Mouse (Mus musculus): ENCODE data around the gene Sgk1. TPM values are rescaled to one million over a fixed set of nuclear protein-coding genes. Genes with fewer than 3 reads are reported as not detected.

Gene Sgk1
- polyA plus RNA-seq, 1 experiment, result 31.4 TPM

- DNase-seq (ENCODE audit: low read depth, low spot score), result no peak
- 69% methylated on average over 9 of the region's 9 CpGs for WGBS
Measured at GRCm38 (mm10) chr10:21910334-21910733, 28.4 kb downstream of the Sgk1 start.

- DNase-seq (ENCODE audit: low read depth, low spot score), result no peak
- 75% methylated on average over 10 of the region's 10 CpGs for WGBS
Measured at GRCm38 (mm10) chr10:21911303-21911947, 29.4 kb downstream of the Sgk1 start.

- no peak for DNase-seq (ENCODE audit: low read depth, low spot score)
- 45% methylated on average over 1 of the region's 1 CpGs for WGBS
Measured at GRCm38 (mm10) chr10:21914751-21915150, 32.8 kb downstream of the Sgk1 start.

GRCm38 (mm10) chr10:21916301-21917071 is 34.5 kb downstream of the Sgk1 start:
- 83% methylated on average over 11 of the region's 11 CpGs for WGBS
- no peak for DNase-seq (ENCODE audit: low read depth, low spot score)

GRCm38 (mm10) chr10:21918016-21918749 is 36.2 kb downstream of the Sgk1 start:
- DNase-seq (ENCODE audit: low read depth, low spot score), result no peak
- WGBS, result 89% methylated on average over 6 of the region's 6 CpGs

- WGBS, result 86% methylated on average over 7 of the region's 7 CpGs
- no peak for DNase-seq (ENCODE audit: low read depth, low spot score)
Measured at GRCm38 (mm10) chr10:21918750-21919145, 36.8 kb downstream of the Sgk1 start.

GRCm38 (mm10) chr10:21920611-21921010 is 38.6 kb downstream of the Sgk1 start:
- WGBS, result 48% methylated on average over 2 of the region's 2 CpGs

GRCm38 (mm10) chr10:21922716-21923350 is 40.8 kb downstream of the Sgk1 start:
- DNase-seq (ENCODE audit: low read depth, low spot score), result no peak
- 65% methylated on average over 8 of the region's 8 CpGs for WGBS

More at GRCm38 (mm10) chr10:21920611-21921010, 38.6 kb downstream of the Sgk1 start:
- DNase-seq (ENCODE audit: low read depth, low spot score), result no peak

- WGBS, result 38% methylated on average over 9 of the region's 9 CpGs
- no peak for DNase-seq (ENCODE audit: low read depth, low spot score)
Measured at GRCm38 (mm10) chr10:21923495-21923952, 41.5 kb downstream of the Sgk1 start.

GRCm38 (mm10) chr10:21924051-21924720 is 42.2 kb downstream of the Sgk1 start:
- 76% methylated on average over 16 of the region's 16 CpGs for WGBS
- DNase-seq (ENCODE audit: low read depth, low spot score), result no peak

GRCm38 (mm10) chr10:21926941-21927340 is 45.0 kb downstream of the Sgk1 start:
- no peak for DNase-seq (ENCODE audit: low read depth, low spot score)
- 90% methylated on average over 5 of the region's 5 CpGs for WGBS

GRCm38 (mm10) chr10:21930781-21931380 is 48.9 kb downstream of the Sgk1 start:
- DNase-seq (ENCODE audit: low read depth, low spot score), result no peak
- WGBS, result 90% methylated on average over 10 of the region's 10 CpGs

- 87% methylated on average over 3 of the region's 3 CpGs for WGBS
- DNase-seq (ENCODE audit: low read depth, low spot score), result no peak
Measured at GRCm38 (mm10) chr10:21932791-21933190, 50.8 kb downstream of the Sgk1 start.

GRCm38 (mm10) chr10:21934826-21935225 is 52.8 kb downstream of the Sgk1 start:
- 99% methylated on average over 2 of the region's 2 CpGs for WGBS
- no peak for DNase-seq (ENCODE audit: low read depth, low spot score)

GRCm38 (mm10) chr10:21936513-21937221 is 54.7 kb downstream of the Sgk1 start:
- 50% methylated on average over 12 of the region's 12 CpGs for WGBS
- DNase-seq (ENCODE audit: low read depth, low spot score), result no peak

- 47% methylated on average over 9 of the region's 9 CpGs for WGBS
- no peak for DNase-seq (ENCODE audit: low read depth, low spot score)
Measured at GRCm38 (mm10) chr10:21937222-21937605, 55.2 kb downstream of the Sgk1 start.

GRCm38 (mm10) chr10:21938166-21938565 is 56.2 kb downstream of the Sgk1 start:
- WGBS, result 92% methylated on average over 4 of the region's 4 CpGs
- DNase-seq (ENCODE audit: low read depth, low spot score), result no peak

GRCm38 (mm10) chr10:21941235-21941634 is 59.3 kb downstream of the Sgk1 start:
- no peak for DNase-seq (ENCODE audit: low read depth, low spot score)
- 64% methylated on average over 3 of the region's 3 CpGs for WGBS
